8 mouse cellular contexts compared by ENCODE assay signal in the genomic region with DNA sequence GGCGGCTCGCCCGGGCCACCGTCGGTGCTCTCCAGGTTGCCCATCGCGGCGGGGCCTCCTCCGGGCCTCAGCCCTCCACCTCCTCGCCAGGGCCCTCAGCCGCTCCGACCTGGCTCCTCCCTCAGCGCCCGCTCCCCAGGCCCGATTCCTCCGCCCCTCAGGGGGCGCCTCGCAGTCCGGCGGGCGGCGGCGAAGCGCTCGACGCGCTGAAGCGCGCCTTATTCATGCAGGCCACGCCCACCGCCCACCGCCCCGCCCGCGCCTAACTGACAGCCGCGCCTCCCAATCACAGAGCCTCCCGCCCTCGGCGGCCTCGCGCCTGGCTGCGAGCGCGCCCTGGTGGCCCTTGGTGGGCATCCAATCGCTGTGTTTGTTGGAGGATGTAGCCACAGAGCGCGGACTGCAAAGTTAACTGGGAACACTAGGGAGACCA. TPM values are rescaled to one million over a fixed set of nuclear protein-coding genes. Genes with fewer than 3 reads are reported as not detected.
DNase-seq lines count a peak whose midpoint lies in the region; ATAC-seq lines count a peak whose summit lies in the region.

A gene (minus strand): TSS at position 224 of the 433 bp plus-strand sequence.

- no peaks in the 10 kb centered on the region for H3K9me3 ChIP-seq in forebrain, embryonic 10.5 days
- H3K9me3 ChIP-seq in heart, embryonic 14.5 days (ENCODE audit: control insufficient read depth, low read length), result no peaks in the 10 kb centered on the region
- H3K9me3 ChIP-seq in liver, embryonic 12.5 days (replicated peaks), result no peaks in the 10 kb centered on the region

- WGBS in forebrain, embryonic 10.5 days, result 1% methylated on average over 48 of the region's 48 CpGs
- under 1% methylated on average over 35 of the region's 48 CpGs for WGBS in heart, embryonic 14.5 days
- WGBS in liver, embryonic 12.5 days (ENCODE audit: insufficient replicate concordance), result under 1% methylated on average over 47 of the region's 48 CpGs

- peaks cover 17% of the 10 kb centered on the region for H3K27me3 ChIP-seq in forebrain, embryonic 10.5 days (ENCODE audit: poor library complexity, severe bottlenecking)
- no peaks in the 10 kb centered on the region; the same call in 1 of the 2 replicates for H3K27me3 ChIP-seq in heart, embryonic 14.5 days (ENCODE audit: control insufficient read depth, insufficient read depth, low read length)
- peaks cover 40% of the 10 kb centered on the region for H3K27me3 ChIP-seq in liver, embryonic 12.5 days (replicated peaks)
- H3K27me3 ChIP-seq in splenic B cell, adult 2 months (ENCODE audit: control insufficient read depth, insufficient read depth, low read length, poor library complexity, severe bottlenecking), result no peaks in the 10 kb centered on the region

- peak; percentile 98 for DNase-seq in CD4-positive, CD25-positive, alpha-beta regulatory T cell, adult 2 months (ENCODE audit: low read depth, low spot score)
- DNase-seq in c-Kit-positive CD71-negative TER-119-negative erythroid progenitor cells, embryonic 14.5 days (ENCODE audit: low read depth), result peak; percentile 87
- peak; percentile 99 for DNase-seq in forebrain, embryonic 10.5 days (ENCODE audit: extremely low spot score, low spot score)
- DNase-seq in kidney, postnatal 10 days, result peak; percentile 99
- peak; percentile 98 for DNase-seq in naive thymus-derived CD4-positive, alpha-beta T cell, adult 2 months (ENCODE audit: low read depth)
- peak; percentile 97 for DNase-seq in splenic B cell, adult 2 months (ENCODE audit: low read depth, low spot score)

- peak within 1 kb of the TSS; percentile 96 for H3K27ac ChIP-seq in forebrain, embryonic 10.5 days
- H3K27ac ChIP-seq in heart, embryonic 14.5 days (replicated peaks in 1 of 2; ENCODE audit: control insufficient read depth in 1 of 2, insufficient read depth in 1 of 2, low read depth in 2 of 2, low read length in 2 of 2), result peak within 1 kb of the TSS; percentile 53 to 86; a peak in 3 of 4 replicates
- H3K27ac ChIP-seq in liver, embryonic 12.5 days, result peak within 1 kb of the TSS; percentile 66

- H3K4me1 ChIP-seq in forebrain, embryonic 10.5 days, result peaks cover 22% of the 10 kb centered on the region
- H3K4me1 ChIP-seq in heart, embryonic 14.5 days (ENCODE audit: control insufficient read depth in 2 of 2, insufficient read depth in 2 of 2, low read length in 2 of 2), result peaks cover 5 to 19% of the 10 kb centered on the region in 2 experiments
- peaks cover 31% of the 10 kb centered on the region for H3K4me1 ChIP-seq in liver, embryonic 12.5 days

- ATAC-seq in heart, embryonic 14.5 days (ENCODE audit: insufficient number of reproducible peaks, insufficient read depth, low FRiP score, low read depth), result peak; percentile 95
- peak; percentile 87 for ATAC-seq in liver, embryonic 12.5 days

- H3K4me2 ChIP-seq in heart, embryonic 14.5 days (ENCODE audit: low read length), result peak within 1 kb of the TSS; percentile 77
- H3K4me2 ChIP-seq in liver, embryonic 12.5 days, result peak within 1 kb of the TSS; percentile 77

- H3K4me3 ChIP-seq in forebrain, embryonic 10.5 days, result peak within 1 kb of the TSS; percentile 80
- peak within 1 kb of the TSS; percentile 61 to 77 for H3K4me3 ChIP-seq in heart, embryonic 14.5 days (ENCODE audit: control insufficient read depth in 1 of 2, insufficient read depth in 1 of 2, low read depth in 1 of 2, low read length in 2 of 2)
- peak within 1 kb of the TSS; percentile 64 for H3K4me3 ChIP-seq in liver, embryonic 12.5 days

- H3K9ac ChIP-seq in heart, embryonic 14.5 days (ENCODE audit: low read length), result peak within 1 kb of the TSS; percentile 87
- peak within 1 kb of the TSS; percentile 71 for H3K9ac ChIP-seq in liver, embryonic 12.5 days

- H3K36me3 ChIP-seq in forebrain, embryonic 10.5 days (replicated peaks), result no peaks in the 10 kb centered on the region
- H3K36me3 ChIP-seq in heart, embryonic 14.5 days (ENCODE audit: control insufficient read depth, insufficient read depth, low read length), result no peaks in the 10 kb centered on the region
- no peaks in the 10 kb centered on the region for H3K36me3 ChIP-seq in liver, embryonic 12.5 days
- H3K36me3 ChIP-seq in splenic B cell, adult 2 months (ENCODE audit: control insufficient read depth, insufficient read depth, low read length, poor library complexity, severe bottlenecking), result no peaks in the 10 kb centered on the region

RNA-seq across cellular contexts. Expression of the gene that starts here (rescaled TPM):
- 14.3 and 16.9 TPM in 2 replicates for polyA plus RNA-seq in forebrain, embryonic 10.5 days (2016; fragmentation: Nextera tagmentation; extraction: Ambion mirVana)
- 14.4 and 15.0 TPM in 2 replicates for polyA plus RNA-seq in heart, embryonic 14.5 days (2014; fragmentation: Nextera tagmentation; extraction: Ambion mirVana)
- polyA plus RNA-seq in liver, embryonic 12.5 days (2016; fragmentation: Nextera tagmentation; extraction: Ambion mirVana), result 7.4 and 8.6 TPM in 2 replicates

Comparison
In these comparisons a context has a peak if more than half of its experiments do, and no peak if none do; other contexts are left out.
1. Peak in every context shown above with its lines: DNase-seq, ATAC-seq, H3K4me3 ChIP-seq and H3K27ac ChIP-seq.